Mouse (Mus musculus) R1 (cell line): ENCODE measurements around the gene Phactr4.
"Not testable (repeated sequence)": the region's sequence is repeated elsewhere in the genome, so short reads cannot be mapped to it uniquely, and the experiment has no call there.

Source experiments
- DNase-seq: peaks from one replicate; pipeline ENCODE4 v3.0.0-alpha.2; 2018; ENCODE audit warnings: low read depth, low spot score

Phactr4 gene

DNA sequence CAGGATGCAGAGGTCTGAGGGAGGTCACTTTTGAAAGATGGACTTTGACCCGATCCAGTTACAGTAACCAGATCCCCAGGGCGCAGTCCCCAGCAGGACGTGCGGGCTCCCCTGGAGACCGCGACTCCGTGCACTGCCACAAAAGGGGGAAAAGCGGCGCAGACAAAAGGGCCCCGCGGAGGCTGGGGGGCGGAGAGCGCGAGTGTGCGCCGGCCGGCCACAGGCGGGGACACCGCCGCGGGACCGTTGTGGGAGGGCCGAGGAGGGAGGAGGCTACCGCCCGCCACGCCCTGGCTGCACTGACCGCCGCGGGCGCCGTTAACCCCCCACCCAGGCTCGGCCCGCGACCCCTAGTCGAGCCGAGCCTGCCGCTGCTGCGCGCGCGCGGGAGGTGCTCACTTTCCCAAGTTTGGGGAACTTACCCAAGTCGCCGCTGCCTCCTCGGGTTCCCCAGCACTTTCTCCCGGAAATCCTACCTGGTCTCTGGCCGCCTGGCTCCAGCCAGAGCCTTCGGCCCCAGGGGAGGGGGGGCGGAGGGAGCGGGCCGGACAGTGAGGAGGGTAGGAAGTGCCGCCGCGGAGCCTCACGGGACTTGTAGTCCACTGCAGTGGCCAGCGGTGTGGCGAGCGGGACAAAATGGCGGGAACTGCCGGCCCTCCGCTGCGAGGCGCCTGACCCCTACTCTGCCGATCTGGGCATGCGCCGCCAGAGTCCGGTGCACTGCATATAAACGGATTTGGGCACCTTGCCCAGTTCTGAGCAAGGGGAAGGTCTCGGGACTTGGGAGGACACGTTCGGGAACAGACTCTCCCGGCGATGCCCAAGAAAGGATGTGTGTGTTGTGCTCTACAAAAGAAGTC lies at the start of gene Phactr4:
Phactr4 (minus strand) TSS at position 567 of the 860 bp plus-strand sequence.
- DNase-seq = peak; percentile 98

DNA sequence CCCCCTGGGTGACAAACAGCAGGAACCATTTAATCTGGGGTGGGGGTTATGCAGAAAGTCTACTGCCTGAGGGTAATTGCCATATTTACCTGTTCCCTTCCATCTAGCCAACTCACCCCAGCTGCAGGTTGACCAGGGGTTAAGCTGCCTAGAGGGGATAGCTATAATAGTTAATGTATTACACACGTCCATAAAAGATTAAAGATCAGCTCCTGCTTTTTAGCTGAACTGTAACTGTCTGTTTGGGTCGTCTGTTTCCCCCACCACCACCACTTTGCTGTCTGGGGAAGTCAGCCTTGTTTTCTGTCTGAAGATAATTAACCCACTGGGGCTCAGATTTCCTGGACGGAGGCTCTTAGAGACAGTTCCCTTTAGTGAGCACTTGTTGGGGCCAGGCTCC lies 47.6 kb upstream of the Phactr4 start:
- no peak for DNase-seq

DNA sequence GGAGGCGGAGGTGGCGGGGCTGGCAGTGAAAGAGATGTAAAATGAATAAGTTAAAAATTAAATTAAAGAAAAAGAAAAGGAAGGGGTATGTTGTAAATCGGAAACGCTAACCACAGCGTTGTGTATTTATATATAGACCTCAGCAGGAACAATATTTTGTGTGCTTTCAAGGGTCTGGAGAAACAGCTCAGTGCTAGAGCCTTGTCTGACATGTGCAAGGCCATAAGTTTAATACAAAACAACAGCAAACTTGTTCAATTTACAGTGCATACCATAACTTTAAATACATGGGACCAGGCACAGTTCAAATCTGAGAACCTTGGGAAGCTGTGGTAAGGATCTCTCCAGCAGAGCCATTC lies 41.9 kb upstream of the Phactr4 start:
- DNase-seq = no peak

DNA sequence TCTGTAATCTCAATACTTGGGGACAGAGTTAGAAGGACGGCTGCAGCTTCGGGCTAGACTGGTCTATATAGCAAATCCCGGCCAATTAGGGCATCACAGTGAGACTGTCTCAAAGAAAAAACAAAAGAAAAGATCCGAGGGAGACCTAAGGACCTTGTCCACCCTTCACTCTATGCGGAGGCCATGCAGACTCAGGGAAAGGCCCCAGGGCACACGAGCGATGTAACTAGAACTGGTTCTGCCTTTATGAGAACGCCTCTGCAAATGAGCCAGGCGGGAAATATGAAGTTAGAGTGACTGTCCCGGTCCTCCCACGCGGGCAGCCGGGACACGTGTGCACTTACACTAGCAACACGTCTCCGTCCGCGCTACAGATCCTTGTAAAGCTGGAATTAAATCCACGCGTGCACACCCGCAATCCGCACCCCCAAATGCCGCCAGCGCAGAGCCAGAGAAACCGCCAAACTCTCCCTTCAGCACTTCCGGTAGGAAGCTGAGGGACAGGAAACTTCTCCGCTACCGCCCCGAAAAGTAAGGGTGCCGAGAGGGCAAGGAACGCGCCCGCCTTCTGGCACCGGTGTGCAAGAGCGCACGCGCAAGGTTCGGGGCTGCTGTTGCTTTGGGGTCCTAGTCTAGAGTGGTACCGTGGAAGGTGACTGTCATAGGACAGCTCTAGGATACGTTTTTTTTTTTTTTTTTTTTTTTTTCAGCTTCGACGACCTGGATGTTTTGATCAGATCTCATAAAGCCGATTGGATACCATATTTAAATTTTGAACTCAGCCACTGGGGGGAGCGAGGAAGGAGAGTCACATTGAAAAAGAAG lies 41.4 kb upstream of the Phactr4 start, which contains the start of gene Med18:
Med18 (minus strand) TSS at position 492 of the 825 bp plus-strand sequence.
- DNase-seq = peak; percentile 98

DNA sequence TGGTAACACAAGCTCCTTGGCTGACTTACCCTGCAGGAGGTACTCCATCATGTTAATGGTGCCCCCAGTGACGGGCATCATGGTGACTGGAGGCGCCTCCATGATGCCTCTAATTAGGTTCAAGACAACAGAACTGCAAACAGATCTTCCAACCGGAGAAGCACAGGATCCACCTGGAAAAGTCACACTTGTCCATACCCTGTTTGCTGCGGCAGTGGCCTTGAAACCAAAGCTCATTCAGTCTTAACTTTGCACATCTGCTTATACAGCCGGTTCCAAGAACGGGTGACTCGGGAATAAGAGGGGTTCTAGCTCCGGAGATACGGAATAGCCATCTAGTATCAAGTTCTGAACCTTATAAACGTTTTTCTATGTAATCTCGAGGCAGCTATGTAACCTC lies 40.5 kb upstream of the Phactr4 start:
- peak; percentile 21 for DNase-seq

DNA sequence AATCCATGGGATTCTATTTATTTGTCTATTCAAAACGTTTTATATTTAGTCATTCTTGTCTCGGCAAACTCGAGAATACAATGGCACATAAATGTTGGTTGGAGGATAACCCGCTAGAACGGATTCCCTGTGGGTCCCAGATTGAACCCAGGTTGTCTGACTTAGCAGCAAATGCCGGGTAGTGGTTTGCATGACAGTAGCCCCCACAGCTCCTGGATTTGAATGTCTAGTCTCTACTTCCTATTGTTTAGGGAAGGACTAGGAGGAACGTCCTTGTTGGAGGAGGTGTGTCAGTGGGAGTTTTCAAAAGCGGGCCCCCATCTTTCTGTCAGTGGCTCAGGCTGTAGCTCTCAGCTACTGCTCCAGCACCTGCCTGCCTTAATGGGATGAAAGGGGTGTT lies 37.9 kb upstream of the Phactr4 start:
- DNase-seq = peak; percentile 91

DNA sequence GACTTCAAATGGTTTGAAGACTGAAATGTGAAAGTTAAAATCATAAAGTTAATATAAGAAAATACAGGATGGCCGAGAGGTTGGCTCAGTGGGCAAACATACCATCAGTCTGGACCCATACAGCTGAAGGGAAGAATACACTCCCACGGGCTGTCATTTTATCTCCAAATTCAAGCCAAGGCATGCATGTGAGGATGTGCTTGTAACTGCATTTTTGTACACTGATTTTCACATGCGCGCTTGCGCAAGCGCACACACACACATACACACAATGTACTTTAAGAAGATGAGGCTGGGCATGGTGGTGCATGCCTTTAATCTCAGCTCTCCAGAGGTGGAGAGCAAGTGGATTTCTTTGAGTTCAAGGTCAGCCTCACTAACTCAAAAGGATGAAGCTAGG lies 33.3 kb upstream of the Phactr4 start:
- no peak for DNase-seq

DNA sequence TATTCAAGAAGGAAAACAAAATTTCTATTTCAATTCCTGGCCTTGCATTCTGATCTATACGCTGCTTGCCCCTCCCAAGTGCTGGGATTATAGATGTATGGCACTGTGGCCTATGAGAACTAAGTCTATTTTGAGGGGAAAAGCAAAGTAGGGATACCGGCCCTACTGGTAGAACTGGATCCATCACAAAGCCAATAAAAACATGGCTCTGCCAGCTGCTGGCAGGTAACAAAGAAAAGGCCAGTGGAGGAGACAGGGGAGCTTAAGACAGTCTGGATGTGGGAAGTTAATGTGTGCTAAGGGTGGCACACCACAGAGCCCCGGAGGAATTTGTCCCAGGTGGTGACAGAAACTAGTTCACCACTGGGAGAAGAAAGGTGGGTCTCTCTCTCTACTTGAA lies 32.9 kb upstream of the Phactr4 start:
- DNase-seq = no peak

DNA sequence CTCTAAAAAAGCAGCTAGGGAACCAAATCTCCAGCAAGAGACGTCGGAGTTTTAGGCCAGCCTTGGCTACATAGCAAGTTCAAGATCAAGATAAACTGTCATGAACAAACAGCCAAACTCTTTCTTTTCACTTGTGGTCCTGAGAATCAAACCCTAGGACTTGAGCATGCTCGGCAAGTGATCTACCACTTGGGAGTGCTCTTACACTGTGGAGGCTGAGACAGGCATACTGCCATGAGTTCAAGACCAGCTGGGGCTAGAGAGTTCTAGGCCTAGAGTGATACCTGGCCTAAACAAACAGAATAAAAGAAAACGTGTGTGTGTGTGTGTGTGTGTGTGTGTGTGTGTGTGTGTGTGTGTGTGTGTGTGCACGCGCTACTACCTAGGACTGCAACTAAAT lies 31.9 kb upstream of the Phactr4 start:
- peak; percentile 36 for DNase-seq

DNA sequence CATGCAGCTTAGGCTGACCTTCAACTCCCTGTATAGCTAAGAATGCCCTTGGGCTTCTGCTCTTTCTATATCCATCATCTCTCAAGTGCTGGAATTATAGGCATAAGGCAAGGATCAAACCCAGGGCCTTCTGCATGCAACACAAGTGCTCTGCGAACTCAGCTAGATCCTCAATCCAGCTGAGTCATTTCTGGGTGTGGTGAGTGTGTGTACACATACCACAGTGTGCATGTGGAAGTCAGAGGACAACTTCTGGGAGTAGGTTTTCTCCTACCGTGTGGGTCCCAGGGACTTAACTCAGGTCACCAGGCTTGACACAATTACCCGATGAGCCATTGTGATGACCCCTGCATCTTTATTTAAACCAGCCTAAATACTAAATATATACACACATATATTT lies 27.5 kb upstream of the Phactr4 start:
- peak; percentile 33 for DNase-seq

DNA sequence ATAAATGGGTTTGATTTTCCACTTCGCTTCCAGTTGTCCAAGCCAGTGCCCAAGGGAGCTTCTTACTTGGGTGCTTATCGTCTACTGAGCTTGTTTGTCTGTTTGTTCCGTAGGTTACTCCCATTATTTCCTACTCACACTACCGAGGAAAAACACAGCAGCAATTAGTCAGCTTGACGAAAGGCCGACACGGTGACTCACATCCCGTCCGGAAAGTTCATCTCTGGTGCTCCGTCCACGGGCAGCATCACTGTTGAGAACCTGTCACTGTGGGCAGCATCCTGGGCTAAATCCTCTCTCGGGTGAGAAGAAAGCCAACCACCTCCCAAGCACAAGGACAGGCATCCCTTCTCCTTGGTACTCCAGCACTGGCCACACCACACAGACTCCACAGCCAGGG lies 23.8 kb upstream of the Phactr4 start:
- DNase-seq = no peak

DNA sequence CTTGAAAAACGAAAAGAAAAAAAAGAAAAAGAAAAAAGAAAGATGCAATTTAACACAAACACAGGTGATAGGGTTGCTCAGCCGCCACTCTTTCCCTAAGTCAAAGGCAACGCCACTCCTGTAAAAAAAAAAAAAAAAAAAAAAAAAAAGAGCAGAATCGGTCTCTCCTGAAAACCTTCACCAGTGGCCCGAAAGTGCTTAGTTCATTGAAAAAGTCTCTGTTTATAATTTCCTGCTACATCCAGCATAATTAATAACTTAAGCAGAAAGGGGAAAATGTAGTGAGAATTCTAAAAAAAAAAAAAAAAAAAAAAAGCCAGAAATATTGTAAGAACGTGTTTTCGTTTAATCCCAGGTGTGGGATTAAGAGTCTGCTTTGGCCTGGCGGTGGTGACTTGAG lies 22.2 kb upstream of the Phactr4 start:
- DNase-seq = no peak

DNA sequence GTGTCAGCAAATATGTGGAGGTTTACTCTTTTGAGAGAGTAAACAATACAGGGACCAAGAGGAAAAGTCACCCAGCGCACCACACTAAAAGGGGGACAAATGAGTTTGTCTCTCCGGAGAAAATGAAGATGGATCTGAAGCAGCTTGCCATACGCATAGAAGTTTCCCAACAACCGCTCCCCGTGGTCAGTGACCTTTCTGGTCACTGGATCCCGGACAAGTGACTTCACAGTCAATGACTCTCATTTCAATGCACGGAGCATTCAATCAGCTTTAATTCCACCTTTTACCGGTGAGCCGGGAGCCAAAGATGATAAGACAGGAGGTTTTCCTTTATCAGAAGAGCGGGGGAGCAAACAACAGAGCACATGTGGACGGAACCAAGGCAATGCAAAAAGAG lies 15.6 kb upstream of the Phactr4 start:
- no peak for DNase-seq

DNA sequence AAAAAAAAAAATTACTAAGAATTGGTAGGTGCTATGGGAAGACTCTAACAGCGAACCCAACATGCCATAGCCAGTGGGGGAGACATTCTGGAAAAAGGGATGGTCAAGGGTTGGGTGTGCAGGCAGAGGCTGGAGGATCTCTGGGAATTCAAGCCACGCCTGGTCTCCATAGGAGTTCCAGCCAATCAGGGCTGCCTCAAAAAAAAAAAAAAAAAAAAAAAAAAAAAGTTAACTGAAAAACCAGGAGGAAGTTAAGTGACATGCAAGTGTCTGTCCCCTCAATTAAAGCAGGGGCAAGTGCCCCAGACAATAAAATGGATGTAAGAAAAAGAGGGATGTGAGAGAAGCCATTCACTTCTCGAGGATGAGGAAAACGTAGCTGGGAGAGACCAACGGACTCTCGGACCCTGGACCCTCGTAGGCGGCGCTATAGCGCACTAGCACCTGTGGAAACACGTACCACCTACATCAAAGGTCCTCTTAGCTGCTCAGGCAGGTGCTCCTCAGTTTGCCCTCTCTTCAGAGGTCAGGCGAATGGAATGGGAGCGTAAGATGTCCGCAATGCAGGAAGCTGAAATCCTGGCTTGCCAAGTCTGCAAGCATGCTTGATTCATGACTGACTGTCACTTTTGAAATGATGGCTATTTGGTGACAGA lies 10.6 kb upstream of the Phactr4 start:
- peak; percentile 82 for DNase-seq

DNA sequence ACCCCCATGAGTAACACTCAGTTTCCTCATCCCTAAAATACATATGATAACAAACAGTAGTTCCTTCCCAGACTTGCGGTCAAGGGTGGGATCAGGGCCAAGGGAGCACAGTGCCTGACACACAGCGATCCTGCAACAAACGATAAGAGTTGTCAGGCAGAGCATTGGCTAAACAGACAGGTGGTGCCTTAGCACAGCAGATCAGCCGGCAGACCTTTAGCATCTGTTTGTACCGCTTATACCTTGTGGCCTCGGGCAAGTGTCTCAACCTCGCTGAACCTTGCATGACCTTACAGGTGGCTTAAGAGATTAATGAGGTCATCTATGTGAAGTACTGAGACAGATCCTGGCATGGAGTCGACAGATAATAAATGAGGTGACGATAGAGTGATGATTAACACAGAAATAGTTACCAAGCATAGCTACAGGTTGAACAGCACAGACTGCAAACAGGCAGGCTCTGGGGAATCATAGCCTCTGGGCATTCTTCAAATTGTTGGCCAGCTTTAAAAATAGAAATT lies 5.8 kb upstream of the Phactr4 start:
- no peak for DNase-seq

DNA sequence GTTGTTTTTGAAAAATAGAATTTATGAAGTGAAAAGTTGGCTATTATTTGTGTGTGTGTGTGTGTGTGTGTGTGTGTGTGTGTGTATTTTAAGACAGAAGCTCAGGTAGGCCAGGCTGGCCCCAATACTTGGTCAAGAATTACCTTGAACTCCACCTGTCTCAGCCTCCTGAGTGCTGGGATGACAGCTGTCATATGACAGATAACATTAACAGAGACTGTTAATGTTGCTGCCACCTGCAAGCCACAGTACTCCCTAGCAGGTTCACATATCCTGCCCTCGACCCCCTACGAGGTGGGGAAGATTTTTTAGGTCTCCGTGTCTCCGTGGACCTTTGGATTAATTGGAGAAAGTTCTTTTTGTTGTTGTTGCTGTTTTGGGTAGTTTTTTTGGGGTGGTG lies 5.2 kb upstream of the Phactr4 start:
- DNase-seq = no peak

DNA sequence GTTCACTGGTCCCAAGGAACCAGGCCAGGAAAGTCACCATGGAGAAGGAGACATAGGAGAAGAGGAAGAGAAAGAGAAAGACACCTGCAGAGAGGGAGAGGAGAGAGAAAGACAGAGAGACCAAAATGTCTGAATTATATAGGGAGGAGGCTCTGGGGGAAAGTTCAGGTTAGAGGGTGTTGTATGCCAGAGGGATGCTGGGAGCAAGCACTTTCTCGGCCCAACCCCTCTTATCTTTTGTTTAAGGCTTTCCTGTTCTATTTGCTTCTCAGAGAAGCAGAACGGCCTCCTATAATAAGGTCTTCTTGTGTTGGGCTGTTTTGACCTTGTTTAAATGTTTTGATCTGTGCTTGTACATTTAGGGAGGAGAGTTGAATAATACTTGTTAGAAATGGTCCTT lies 3.7 kb upstream of the Phactr4 start:
- DNase-seq = no peak

DNA sequence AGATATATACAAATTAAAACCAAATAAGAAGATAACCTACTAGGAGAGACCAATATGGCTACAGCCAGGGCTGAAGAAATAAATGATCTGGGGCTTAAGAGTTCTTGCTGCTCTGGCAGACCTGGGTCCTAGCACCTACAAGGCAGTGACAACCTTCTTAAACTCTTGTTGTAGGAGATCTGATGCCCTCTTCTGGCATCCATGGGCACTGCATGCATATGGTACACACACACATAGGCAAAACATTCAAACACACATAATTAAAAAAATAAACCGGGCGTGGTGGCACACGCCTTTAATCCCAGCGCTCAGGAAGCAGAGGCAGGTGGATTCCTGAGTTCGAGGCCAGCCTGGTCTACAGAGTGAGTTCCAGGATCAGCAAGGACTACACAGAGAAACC lies 2.5 kb upstream of the Phactr4 start:
- peak; percentile 93 for DNase-seq

DNA sequence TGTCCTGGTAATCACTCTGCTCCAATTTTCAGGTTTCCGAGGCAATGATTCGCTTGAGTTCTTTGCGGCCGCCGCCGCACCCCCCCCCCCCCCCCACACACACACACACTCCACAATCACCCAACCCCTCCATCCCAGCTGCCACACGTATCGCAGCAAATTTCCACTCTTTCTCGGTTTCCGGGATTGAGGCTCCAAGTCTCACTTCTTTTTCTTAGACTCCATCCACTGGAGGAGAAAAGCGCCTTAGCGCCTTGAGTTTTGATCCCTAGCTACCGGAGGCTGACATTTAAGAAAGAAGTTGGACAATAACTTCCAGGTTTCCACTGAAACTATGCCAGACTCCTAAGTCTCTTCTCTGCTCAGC lies 750 bp downstream of the Phactr4 start:
- DNase-seq = peak; percentile 64

DNA sequence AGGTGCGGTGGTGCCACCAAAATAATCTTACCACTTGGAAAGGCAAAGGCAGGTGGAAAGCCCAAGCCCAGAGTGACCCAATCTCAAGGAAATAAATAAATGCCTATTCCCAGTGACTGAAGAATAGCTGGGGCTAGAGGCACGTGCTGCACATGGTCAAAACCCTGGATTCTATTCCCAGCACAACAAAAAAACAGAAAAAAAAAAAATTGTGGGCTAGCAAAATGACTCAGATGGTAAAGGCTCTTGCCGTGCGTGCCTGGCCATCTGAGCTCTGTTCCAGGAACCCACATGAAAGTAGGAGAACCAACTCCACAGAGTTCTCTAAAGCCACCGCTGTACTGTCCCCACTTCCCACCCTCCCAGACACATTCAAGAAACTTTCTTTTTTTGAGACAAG lies 1.8 kb downstream of the Phactr4 start:
- no peak for DNase-seq

DNA sequence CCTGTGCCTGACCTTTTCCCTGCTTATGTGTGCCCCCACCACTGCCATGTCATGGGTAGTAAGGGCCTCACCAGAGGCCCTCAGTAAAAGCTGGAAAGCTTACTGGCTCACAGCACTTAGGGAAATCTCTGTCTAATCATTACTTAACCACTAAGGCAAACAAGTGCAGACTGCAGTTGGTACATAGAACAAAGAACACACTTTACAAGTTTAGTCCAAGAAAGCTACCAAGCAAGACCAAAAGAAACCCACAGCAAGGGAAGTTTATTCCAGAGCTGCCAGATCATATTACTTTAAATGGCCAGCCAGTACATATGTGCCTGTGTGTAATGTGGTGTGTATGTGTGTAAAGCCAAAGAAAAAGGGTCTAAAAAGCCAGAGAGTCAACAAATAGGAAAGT lies 6.3 kb downstream of the Phactr4 start:
- no peak for DNase-seq

DNA sequence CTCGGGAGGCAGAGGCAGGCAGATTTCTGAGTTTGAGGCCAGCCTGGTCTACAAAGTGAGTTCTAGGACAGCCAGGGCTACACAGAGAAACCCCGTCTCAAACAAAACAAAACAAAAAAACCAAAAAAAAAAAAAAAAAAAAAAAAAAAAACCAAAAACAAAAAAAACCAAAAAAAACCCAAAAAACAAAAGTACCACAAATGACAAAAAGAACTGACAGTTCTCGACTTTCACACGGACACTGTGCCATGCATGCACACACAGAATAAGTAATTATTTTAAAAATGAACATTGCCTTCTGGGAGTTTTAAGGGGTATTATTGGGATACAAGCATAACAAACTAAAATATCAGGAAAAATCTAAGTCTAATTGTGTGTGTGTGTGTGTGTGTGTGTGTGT lies 9.0 kb downstream of the Phactr4 start:
- DNase-seq = not testable (repeated sequence)
